Mouse (Mus musculus) liver, embryonic 14.5 days (tissue): ENCODE measurements around the gene Ass1. TPM values are rescaled to one million over a fixed set of nuclear protein-coding genes. Genes with fewer than 3 reads are reported as not detected.

Experiments
- ATAC-seq: fragments of 200-750 bp; cut with Nextera tagmentation; 2 replicates; pipeline ENCODE4 v1.8.0; 2017; ENCODE audit warnings: moderate number of reproducible peaks, mild to moderate bottlenecking, moderate library complexity; ENCODE audit not compliant: insufficient read depth
- DNase-seq, 3 experiments: peaks; one replicate each; pipeline ENCODE4 v3.0.0-alpha.2; 2012 to 2013; ENCODE audit warnings: low read depth in 3 of 3, low spot score in 3 of 3
- H3K27ac ChIP-seq: fragments of 300-500 bp; sonication (generic); 2 replicates; pipeline ENCODE4 v1.5.1; 2014; ENCODE audit warnings: moderate library complexity, mild to moderate bottlenecking, control low read depth, inconsistent platforms
- H3K27me3 ChIP-seq: fragments of 300-500 bp; sonication (generic); 2 replicates; pipeline ENCODE4 v1.6.1; 2014; ENCODE audit warnings: mild to moderate bottlenecking, low read length, moderate library complexity; ENCODE audit not compliant: control insufficient read depth, insufficient read depth
- H3K36me3 ChIP-seq: fragments of 300-500 bp; sonication (generic); replicated peaks from 2 replicates; pipeline ENCODE4 v1.6.1; 2014; ENCODE audit warnings: low read depth; ENCODE audit not compliant: control insufficient read depth, insufficient read depth
- H3K4me1 ChIP-seq, 2 experiments: fragments of 200-500 bp in 1 of 2; fragments of 300-500 bp in 1 of 2; sonication (generic) in 1 of 2; replicated peaks; 2 replicates each; pipeline ENCODE4 v1.6.1; 2012 to 2014; ENCODE audit warnings: antibody characterized with exemption in 1 of 2, inconsistent platforms in 1 of 2, low read length in 1 of 2; ENCODE audit not compliant: control insufficient read depth in 2 of 2, insufficient read depth in 2 of 2
- H3K4me2 ChIP-seq: fragments of 300-500 bp; sonication (generic); 2 replicates; pipeline ENCODE4 v1.6.1; 2014; ENCODE audit warnings: low read depth, mild to moderate bottlenecking, control low read depth, moderate library complexity
- H3K4me3 ChIP-seq, 2 experiments: fragments of 200-500 bp in 1 of 2; fragments of 300-500 bp in 1 of 2; sonication (generic) in 1 of 2; 2 replicates each; pipeline ENCODE4 v1.5.1; 2012 to 2014; ENCODE audit warnings: low read depth in 2 of 2, low read length in 2 of 2, mild to moderate bottlenecking in 2 of 2, control low read depth in 1 of 2, inconsistent platforms in 1 of 2, moderate library complexity in 1 of 2; ENCODE audit not compliant: insufficient read depth in 1 of 2
- H3K9ac ChIP-seq: fragments of 300-500 bp; sonication (generic); replicated peaks from 2 replicates; pipeline ENCODE4 v1.6.1; 2014; ENCODE audit warnings: mild to moderate bottlenecking, control low read depth, moderate library complexity
- H3K9me3 ChIP-seq: fragments of 300-500 bp; sonication (generic); 2 replicates; pipeline ENCODE4 v1.6.1; 2016; ENCODE audit warnings: low read length, mixed read lengths; ENCODE audit not compliant: control insufficient read depth
- CTCF ChIP-seq: IDR thresholded peaks from 2 replicates; pipeline ENCODE4 v1.5.1; 2016; ENCODE audit warnings: antibody characterized with exemption, low read depth, control low read depth
- EP300 ChIP-seq: IDR thresholded peaks from 2 replicates; pipeline ENCODE4 v1.6.1; 2016; ENCODE audit warnings: antibody characterized with exemption, low read depth
- WGBS: fragments of 180-500 bp; shearing (Covaris S2); extraction: QIAGEN DNeasy Blood & Tissue Kit; methylation state at CpG from one replicate; pipeline ENCODE4 v1.1.7; 2014; ENCODE audit not compliant: insufficient replicate concordance; 5-methylcytosine and 5-hydroxymethylcytosine counted together
- polyA plus RNA-seq, 2 experiments: library from polyadenylated mRNA; depleted of rRNA in 1 of 2; stranded (reverse) in 1 of 2; unstranded in 1 of 2; fragments of >200 nt; fragmentation: Nextera tagmentation in 1 of 2; extraction: Ambion mirVana in 1 of 2; gene quantifications; 2 replicates each; pipeline versions ENCODE4 v1.2.1 to v1.2.3; 2012 to 2014

Gene Ass1
- polyA plus RNA-seq, 2 experiments: 64.7 to 86.7 TPM

- Histone ChIP-seq H3K27ac (no peak overlapping the region), H3K27me3 (no peaks in the 10 kb centered on the region), H3K4me3 (no peak overlapping the region), H3K4me1 (no peaks in the 10 kb centered on the region), H3K4me2 (no peak overlapping the region), H3K9ac (no peak overlapping the region), H3K9me3 (no peaks in the 10 kb centered on the region), H3K36me3 (no peaks in the 10 kb centered on the region)
- ATAC-seq (no peak), DNase-seq (peak; percentile 56 to 66 (median 60))
- TF ChIP-seq CTCF: peak; percentile 95
- TF ChIP-seq EP300: no peak
- 32% methylated on average over 8 of the region's 8 CpGs for WGBS
Measured at GRCm38 (mm10) chr2:31482914-31483575, 13.0 kb downstream of the Ass1 start.

- Histone ChIP-seq H3K36me3 (no peaks in the 10 kb centered on the region), H3K9me3 (no peaks in the 10 kb centered on the region), H3K4me2 (no peak overlapping the region), H3K4me3 (no peak overlapping the region), H3K27me3 (no peaks in the 10 kb centered on the region), H3K27ac (no peak overlapping the region), H3K9ac (no peak overlapping the region), H3K4me1 (no peaks in the 10 kb centered on the region)
- ATAC-seq (no peak), DNase-seq (no peak)
- 41% methylated on average over 5 of the region's 5 CpGs for WGBS
- peak; percentile 88 for TF ChIP-seq CTCF
- no peak for TF ChIP-seq EP300
Measured at GRCm38 (mm10) chr2:31484187-31484586, 14.2 kb downstream of the Ass1 start.

- no peaks in the 10 kb centered on the region for H3K4me1 ChIP-seq
- 69% methylated on average over 12 of the region's 12 CpGs for whole genome bisulfite sequencing
- no peaks in the 10 kb centered on the region; the same call in 1 of the 2 replicates for H3K36me3 ChIP-seq
- no peak overlapping the region for H3K27ac ChIP-seq
- H3K4me3 ChIP-seq: no peak overlapping the region
- ATAC-seq (no peak), DNase-seq (no peak)
- H3K9ac ChIP-seq: no peak overlapping the region
- no peaks in the 10 kb centered on the region for H3K9me3 ChIP-seq
- no peaks in the 10 kb centered on the region for H3K27me3 ChIP-seq
- TF ChIP-seq CTCF (no peak), EP300 (no peak)
- no peak overlapping the region for H3K4me2 ChIP-seq
Measured at GRCm38 (mm10) chr2:31489166-31489565, 19.2 kb downstream of the Ass1 start.

GRCm38 (mm10) chr2:31490556-31490955, 20.5 kb downstream of the Ass1 start:
- Histone ChIP-seq H3K4me3 (no peak overlapping the region), H3K27me3 (no peaks in the 10 kb centered on the region), H3K4me2 (no peak overlapping the region), H3K9me3 (no peaks in the 10 kb centered on the region), H3K36me3 (no peaks in the 10 kb centered on the region; the same call in 1 of the 2 replicates), H3K27ac (no peak overlapping the region), H3K9ac (no peak overlapping the region), H3K4me1 (no peaks in the 10 kb centered on the region)
- TF ChIP-seq EP300: no peak
- TF ChIP-seq CTCF: no peak
- DNase-seq (no peak), ATAC-seq (no peak)
- 44% methylated on average over 2 of the region's 2 CpGs for WGBS

GRCm38 (mm10) chr2:31492308-31492707, 22.3 kb downstream of the Ass1 start:
- Histone ChIP-seq H3K4me3 (no peak overlapping the region), H3K27me3 (no peaks in the 10 kb centered on the region), H3K9ac (no peak overlapping the region), H3K9me3 (no peaks in the 10 kb centered on the region), H3K4me1 (no peaks in the 10 kb centered on the region), H3K4me2 (no peak overlapping the region), H3K27ac (no peak overlapping the region), H3K36me3 (no peaks in the 10 kb centered on the region; the same call in 1 of the 2 replicates)
- no peak for DNase-seq
- WGBS: 75% methylated on average over 8 of the region's 8 CpGs
- TF ChIP-seq EP300: no peak
- TF ChIP-seq CTCF: peak; percentile 60
- no peak for ATAC-seq
